Mouse (Mus musculus): ENCODE measurements around the gene Irx6.

Gene Irx6

GRCm38 (mm10) chr8:92723320-92723719 lies 49.2 kb downstream of the Irx6 start:
- no peak for DNase-seq

DNA sequence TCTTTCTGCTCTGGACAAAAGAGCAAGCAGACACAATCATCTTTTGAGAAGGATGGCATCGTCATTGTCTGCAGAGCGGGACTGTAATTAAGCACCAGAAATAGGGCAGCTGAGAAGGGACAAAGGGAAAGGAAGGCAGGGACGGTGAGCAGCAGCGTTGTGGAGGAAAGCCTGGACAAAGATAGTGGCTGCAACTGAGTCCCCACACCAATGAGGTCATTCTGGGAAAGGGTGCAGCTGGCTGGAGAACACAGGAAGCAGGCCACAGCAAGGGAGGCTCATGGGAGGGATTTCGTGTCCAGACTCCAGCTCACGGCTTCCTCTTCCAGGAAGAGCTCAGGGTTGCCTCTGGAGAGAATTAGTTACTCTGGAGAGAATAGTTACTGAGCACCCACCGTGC lies 49.9 kb downstream of the Irx6 start:
- DNase-seq: no peak

DNA sequence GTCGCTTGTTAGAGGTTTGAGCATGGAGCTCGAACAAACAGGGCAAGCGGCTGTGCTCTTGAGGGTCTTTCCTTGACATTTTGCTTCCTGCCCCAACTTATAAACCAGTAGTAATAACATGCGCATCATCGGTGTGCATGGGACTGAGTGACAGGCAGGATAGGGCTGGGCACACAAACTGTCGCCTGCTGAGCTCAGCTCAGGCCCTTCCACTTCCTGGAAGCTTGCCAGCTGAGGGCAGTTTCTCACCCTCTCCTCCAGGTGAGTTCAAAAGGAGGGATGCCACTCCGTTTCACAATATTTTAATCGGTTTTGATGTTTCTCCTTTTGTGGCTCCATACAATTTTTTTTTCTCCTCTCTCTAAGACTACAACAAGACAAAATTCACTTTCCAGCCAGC lies 50.3 kb downstream of the Irx6 start:
- DNase-seq: no peak

All from kidney, adult 11 months (tissue).